Mouse (Mus musculus) kidney, adult 2 months (tissue): ENCODE data around the gene Akap3.

Source experiments
- CTCF ChIP-seq: fragments of 200-500 bp; conservative IDR thresholded peaks from 2 replicates; pipeline ENCODE4 v1.5.1; 2011; ENCODE audit warnings: low read depth, mild to moderate bottlenecking, control low read depth, low read length, moderate library complexity, mixed read lengths; ENCODE audit not compliant: insufficient read depth, insufficient read length
- POLR2A ChIP-seq: fragments of 200-500 bp; IDR thresholded peaks from one replicate; pipeline ENCODE4 v1.6.1; 2011; ENCODE audit warnings: low read depth, low read length, control low read depth

DNA sequence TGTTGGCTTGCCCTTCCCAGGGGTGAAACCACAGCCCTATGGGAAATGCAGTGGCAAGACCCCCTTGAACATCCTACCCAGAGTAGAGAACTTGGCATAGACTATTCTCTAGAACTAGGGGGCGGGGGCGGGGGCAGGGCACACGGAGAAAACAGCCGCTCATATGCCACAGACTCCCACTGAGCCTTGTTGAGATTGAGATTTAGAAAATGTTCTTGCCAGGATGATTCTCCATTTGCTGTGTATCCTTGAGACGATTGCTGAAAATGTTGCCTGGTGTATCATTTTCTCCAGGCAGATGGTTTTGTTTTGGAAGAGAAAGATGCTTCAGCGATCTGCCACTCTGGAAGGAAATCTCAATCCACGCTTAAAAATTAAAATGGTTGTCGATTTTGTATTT, 44.3 kb upstream of the Akap3 start:
- no peak for TF ChIP-seq CTCF
- TF ChIP-seq POLR2A, result no peak
